Mouse (Mus musculus) kidney, adult 2 months (tissue): ENCODE data around the gene Arpp19.

ENCODE experiments used
- CTCF ChIP-seq: fragments of 200-500 bp; conservative IDR thresholded peaks from 2 replicates; pipeline ENCODE4 v1.5.1; 2011; ENCODE audit warnings: low read depth, mild to moderate bottlenecking, control low read depth, low read length, moderate library complexity, mixed read lengths; ENCODE audit not compliant: insufficient read depth, insufficient read length
- POLR2A ChIP-seq: fragments of 200-500 bp; IDR thresholded peaks from one replicate; pipeline ENCODE4 v1.6.1; 2011; ENCODE audit warnings: low read depth, low read length, control low read depth

DNA sequence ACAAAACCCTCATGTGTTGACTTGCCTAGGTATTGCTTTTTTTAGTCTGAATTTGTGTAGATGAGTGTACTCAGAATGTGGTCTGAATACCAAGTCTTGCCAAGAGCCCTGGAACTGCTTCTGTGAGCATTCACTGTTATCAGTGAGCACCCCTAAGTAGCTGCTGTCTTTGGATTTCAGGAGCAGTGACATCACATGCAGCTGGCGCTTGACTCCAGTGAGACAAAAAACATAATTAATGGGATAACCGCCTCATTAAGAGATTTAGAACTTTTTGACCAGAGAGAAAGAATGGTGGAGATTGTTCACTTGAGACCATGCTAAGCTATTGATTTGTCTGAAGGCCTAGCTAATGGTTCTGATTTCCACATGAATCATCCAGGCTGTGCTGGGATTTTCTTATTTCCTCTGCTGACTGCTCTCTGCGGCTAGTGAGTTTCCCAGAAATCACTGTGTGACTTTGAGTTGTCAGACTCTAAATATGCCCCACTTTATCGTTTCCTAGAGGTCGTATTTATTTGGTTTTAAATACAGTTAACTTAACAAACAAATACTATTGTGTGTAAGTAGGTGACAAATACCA lies 47.9 kb downstream of the Arpp19 start:
- no peak for TF ChIP-seq POLR2A
- TF ChIP-seq CTCF = no peak
